In the genomic region with DNA sequence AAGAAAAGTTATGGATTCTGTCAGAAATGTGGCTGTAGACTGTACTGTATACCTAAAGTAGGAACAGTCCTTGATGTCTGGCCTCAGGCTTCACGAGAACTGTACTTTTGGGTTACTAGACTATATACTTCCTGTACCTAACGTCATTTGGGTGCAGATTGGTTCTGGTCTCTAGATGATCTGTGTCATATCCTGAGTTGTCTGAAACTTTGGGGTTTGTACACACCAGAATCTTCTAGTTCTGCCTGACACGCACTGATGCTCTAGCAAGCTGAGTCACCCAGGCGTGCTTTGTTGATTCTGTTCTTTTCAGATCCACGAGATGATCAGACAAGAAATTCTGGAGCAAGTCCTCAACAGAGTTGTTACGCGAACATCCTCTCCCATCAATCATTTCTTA, we compare ENCODE assay signal across 13 mouse cellular contexts. TPM values are rescaled to one million over a fixed set of nuclear protein-coding genes. Genes with fewer than 3 reads are reported as not detected.
"Had no signal": no experiment of that assay in that cellular context is flagged by ENCODE, and none has a peak within 500 bp of the region (broad histone marks: within the 10 kb centered on the region; RNA-seq: fewer than 3 reads in every experiment).

No protein-coding gene starts in this region.

- H3K9me3 ChIP-seq: midbrain, embryonic 12.5 days; neural tube, embryonic 15.5 days had no signal

- H3K4me2 ChIP-seq: limb, embryonic 12.5 days; midbrain, embryonic 12.5 days; neural tube, embryonic 15.5 days had no signal

- H3K9ac ChIP-seq: limb, embryonic 12.5 days; liver, embryonic 14.5 days; midbrain, embryonic 12.5 days; neural tube, embryonic 15.5 days had no signal

- H3K27ac ChIP-seq: limb, embryonic 12.5 days; liver, embryonic 14.5 days; midbrain, embryonic 12.5 days; neural tube, embryonic 15.5 days had no signal

- H3K4me3 ChIP-seq: limb, embryonic 12.5 days; midbrain, embryonic 12.5 days; neural tube, embryonic 15.5 days had no signal

- H3K27me3 ChIP-seq: limb, embryonic 12.5 days; midbrain, embryonic 12.5 days; neural tube, embryonic 15.5 days had no signal

- H3K36me3 ChIP-seq: neural tube, embryonic 15.5 days had no signal

- H3K4me1 ChIP-seq: midbrain, embryonic 12.5 days had no signal

- DNase-seq: kidney, adult 8-10 months; kidney, postnatal 25 days; lung, adult 18-20 months; right cerebral cortex, adult 18-20 months; right cerebral cortex, postnatal 25 days; thymus, postnatal 36 days had no signal

RNA-seq across cellular contexts. Expression of a gene that starts 33.1 kb away (rescaled TPM):
- polyA plus RNA-seq: liver, adult 2 months; small intestine, adult 2 months; stomach, embryonic 14.5 days had no signal
